Mouse (Mus musculus) gastrocnemius, adult 2 months (tissue): ENCODE measurements around the gene Rcor2. TPM values are rescaled to one million over a fixed set of nuclear protein-coding genes. Genes with fewer than 3 reads are reported as not detected.

Experiments
- DNase-seq: peaks from one replicate; pipeline ENCODE4 v3.0.0; 2022
- H3K27ac ChIP-seq: fragments of 200-600 bp; 2 replicates; pipeline ENCODE4 v1.8.1; 2022; ENCODE audit warnings: mild to moderate bottlenecking
- H3K4me3 ChIP-seq: fragments of 200-600 bp; 2 replicates; pipeline ENCODE4 v1.8.1; 2022; ENCODE audit warnings: mild to moderate bottlenecking, moderate library complexity
- CTCF ChIP-seq: fragments of 200-600 bp; IDR thresholded peaks from 2 replicates; pipeline ENCODE4 v1.8.1; 2022; ENCODE audit warnings: antibody characterized with exemption, mild to moderate bottlenecking, moderate library complexity
- intact Hi-C: fragments of 180-260 bp; cut with DNase I; formaldehyde crosslinking; loops from one replicate; pipeline ENCODE4 v1.15.1; 2025
- total RNA-seq, 2 experiments: library from RNA; stranded (reverse); gene quantifications; 2 replicates each; pipeline ENCODE4 v1.2.3; 2021

Gene Rcor2
- total RNA-seq, 2 experiments from 2014 or later: 1.6 to 2.0 TPM

DNA sequence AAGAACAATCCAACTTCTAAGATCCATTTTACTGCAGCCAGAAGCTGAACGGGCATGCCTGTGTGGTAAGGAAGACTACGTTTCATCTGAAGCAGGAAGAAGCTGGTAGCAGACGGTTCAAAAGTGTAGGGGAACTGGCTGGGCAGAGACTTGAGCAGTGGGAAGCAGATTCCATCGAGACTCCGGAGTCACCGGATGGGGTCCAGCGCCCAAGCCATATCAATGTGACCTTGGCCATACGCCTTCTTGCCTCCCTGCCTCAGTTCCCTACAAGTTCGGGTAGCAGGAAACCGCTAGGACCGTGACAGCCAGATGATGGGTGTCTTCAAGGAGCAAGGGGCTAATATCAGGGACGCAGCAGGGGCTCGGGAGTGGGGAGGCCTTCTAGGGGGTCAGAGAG lies 26.8 kb upstream of the Rcor2 start:
- no peak for DNase-seq

DNA sequence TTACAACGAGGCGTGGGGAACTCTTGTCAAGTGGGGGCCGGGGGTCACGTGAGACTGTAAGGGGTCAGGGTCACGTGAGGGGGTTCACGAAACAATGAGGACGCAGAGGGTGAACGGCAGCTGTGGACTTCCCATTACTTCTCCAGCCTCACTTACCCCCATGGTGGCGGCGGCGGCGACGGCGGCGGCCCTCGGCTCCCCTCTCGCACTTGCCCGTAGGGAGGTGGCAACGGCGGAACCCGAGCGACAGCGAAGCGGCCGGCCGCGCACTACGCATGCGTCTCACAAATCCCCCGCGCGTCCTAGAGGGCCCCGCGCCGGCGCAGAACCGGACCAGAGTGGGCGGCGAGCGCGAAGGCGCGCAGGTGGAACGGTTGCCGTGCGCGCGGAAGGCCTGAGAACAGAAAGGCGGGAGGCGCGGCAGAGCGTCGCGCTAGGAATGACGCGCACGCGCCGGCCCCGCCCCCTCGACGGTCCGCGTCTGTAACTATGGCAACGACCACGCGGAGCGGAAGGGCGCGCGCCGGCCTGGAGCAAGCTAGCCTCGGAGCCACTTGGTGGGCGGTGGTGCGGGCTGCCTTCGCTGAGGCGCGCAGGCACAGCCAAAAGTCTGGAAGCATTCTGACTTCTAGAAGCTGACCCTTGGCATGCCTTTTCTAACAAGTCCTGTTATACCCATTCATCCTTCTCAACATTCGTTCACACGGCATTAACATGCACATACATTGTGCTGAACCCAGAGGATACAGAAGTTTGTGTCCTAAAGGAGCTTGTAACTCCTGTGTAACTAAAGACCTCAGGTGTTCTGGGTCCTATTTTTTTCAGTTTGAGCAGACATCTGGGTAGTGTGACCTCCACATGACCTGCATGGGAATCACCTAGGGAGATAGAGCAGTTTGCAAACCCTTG lies 26.1 kb upstream of the Rcor2 start, which contains the start of gene Naa40:
TSS of gene Naa40 (minus strand) at position 402 of the 909 bp plus-strand sequence.
- Histone ChIP-seq H3K27ac (peak within 1 kb of the TSS; percentile 95), H3K4me3 (peak within 1 kb of the TSS; percentile 88)
- peak; percentile 95 for DNase-seq
- intact Hi-C loops: no loop called here
- TF ChIP-seq CTCF: 0 out of 2 replicates have a peak, but pooled peaks have one; percentile 2

More for the DNA sequence above, 26.8 kb upstream of the Rcor2 start:
- intact Hi-C loops: no loop called here
- Histone ChIP-seq H3K27ac (peak overlapping the region; percentile 95), H3K4me3 (peak overlapping the region; percentile 88)
- no peak for TF ChIP-seq CTCF

DNA sequence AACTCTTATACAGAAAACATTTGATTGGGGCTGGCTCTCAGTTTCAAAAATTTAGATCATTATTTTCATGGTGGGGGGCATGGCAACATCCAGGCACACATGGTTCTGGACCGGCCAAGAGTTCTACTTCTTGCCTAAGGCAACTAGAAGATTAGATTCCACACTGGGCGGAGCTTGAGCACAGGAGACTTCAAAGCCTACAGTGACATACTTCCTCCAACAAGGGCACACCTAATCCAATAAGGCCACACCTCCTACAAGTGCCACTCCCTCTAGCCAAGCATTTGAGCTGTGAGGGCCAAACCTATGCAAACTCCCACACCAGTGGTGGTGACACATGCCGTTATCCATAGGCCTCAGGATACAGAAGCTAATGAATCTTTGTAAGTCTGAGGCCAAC lies 21.1 kb upstream of the Rcor2 start:
- intact Hi-C loops: no loop called here
- no peak overlapping the region for H3K27ac ChIP-seq
- TF ChIP-seq CTCF: no peak
- no peak for DNase-seq
- H3K4me3 ChIP-seq: no peak overlapping the region

- H3K4me3 ChIP-seq: no peak overlapping the region
- DNase-seq: peak; percentile 54
- intact Hi-C loops: no loop called here
- H3K27ac ChIP-seq: no peak overlapping the region
- TF ChIP-seq CTCF: no peak
These were observed 9.2 kb upstream of the Rcor2 start for GRCm38 (mm10) chr19:7257881-7258280.

GRCm38 (mm10) chr19:7261476-7261875 lies 5.6 kb upstream of the Rcor2 start:
- no peak overlapping the region for H3K4me3 ChIP-seq
- DNase-seq: no peak
- no peak for TF ChIP-seq CTCF
- intact Hi-C loops: no loop called here
- H3K27ac ChIP-seq: no peak overlapping the region

GRCm38 (mm10) chr19:7261964-7262363 lies 5.2 kb upstream of the Rcor2 start:
- intact Hi-C loops: no loop called here
- no peak for DNase-seq
- no peak overlapping the region for H3K27ac ChIP-seq
- no peak for TF ChIP-seq CTCF
- H3K4me3 ChIP-seq: no peak overlapping the region

DNA sequence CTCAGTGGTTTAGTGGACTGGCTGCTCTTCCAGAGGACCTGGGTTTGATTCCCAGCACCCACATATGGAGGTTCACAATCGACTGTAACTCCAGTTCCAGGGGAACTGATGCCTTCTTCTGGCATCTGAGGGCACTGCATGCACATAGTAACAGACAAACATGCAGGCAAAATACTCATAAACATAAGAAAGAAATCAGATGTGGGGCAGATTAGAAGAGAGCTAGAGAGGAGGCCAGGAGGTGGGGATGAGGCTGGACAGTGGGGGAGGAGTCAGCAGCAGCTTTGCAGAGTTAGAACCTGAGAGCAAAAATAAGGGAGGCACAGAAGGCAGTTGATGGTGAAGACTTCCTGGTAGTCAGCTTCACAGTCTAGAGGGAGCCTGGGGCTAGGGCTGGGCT lies 4.5 kb upstream of the Rcor2 start:
- DNase-seq: no peak
- TF ChIP-seq CTCF: no peak
- Histone ChIP-seq H3K27ac (no peak overlapping the region), H3K4me3 (no peak overlapping the region)
- intact Hi-C loops: no loop called here

DNA sequence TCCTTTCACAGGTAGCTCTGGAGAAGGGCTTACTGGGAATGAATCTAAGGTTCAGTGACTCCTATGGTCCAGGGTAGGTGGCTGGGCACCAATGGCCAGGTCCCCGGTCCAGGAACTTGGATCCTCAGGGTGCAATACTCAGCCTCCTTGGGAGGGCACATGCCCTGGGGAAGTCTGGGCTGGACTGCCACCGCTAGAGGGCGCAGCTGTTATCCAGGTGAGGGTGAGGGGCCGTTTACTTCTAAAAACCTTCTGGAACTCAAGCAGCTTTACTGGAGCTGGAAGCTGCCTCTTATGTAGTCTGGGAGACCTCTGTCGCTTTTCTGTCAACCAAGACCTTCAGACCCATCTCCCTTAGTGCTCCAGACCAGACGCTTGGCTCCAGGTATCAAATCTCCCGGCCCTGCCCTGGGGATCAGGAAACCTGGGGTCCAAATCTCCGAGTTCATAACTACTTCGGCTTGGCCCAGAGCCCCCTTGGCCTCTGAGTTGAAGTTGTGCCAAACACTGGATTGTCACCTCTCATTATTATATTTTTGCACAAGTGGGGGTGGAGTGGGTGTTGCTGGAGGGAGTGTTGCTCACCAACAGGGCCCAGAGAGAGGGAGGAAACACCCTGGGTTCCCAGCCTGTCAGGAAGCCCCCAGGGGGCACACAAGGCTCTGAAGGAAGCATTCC lies 2.9 kb upstream of the Rcor2 start:
- peak overlapping the region; percentile 7; the same call in 1 of the 2 replicates for H3K4me3 ChIP-seq

DNA sequence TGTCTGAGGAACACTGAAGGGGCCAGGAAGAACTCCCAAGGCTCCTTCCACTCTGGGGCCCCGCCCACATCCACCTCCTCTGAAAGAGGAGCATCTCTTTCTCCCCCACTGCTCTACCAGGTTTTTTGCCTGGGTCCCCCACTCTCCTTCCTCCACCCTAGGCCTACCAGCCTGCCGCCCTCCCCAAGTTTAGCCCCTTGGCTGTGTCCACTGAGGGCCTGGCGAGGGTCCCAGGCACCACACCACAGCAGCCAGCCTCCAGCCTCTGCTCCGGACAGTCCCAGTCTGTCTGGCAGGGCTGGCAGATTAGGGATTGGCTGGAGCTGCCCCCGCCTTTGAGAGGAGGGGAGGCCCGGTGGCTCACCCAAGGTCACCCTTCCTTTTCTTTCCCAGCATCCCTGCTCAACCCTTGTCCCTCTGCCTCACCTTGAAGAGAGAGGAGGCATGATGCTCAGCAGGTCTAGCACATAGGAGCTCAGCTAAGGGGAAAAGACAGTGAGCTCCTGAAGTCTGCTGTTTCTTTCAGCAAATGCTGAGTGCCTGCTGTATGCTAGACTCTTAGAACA lies 2.3 kb upstream of the Rcor2 start:
- TF ChIP-seq CTCF: no peak
- Histone ChIP-seq H3K27ac (peak overlapping the region; percentile 35; the same call in 1 of the 2 replicates), H3K4me3 (no peak overlapping the region)
- intact Hi-C loops: loop anchor here (2.0 kb wide), 1 partner anchor 80 kb away; no protein-coding TSS in a partner anchor
- DNase-seq: peak; percentile 55

More for the DNA sequence above, 2.9 kb upstream of the Rcor2 start:
- peak; percentile 89 for DNase-seq
- H3K27ac ChIP-seq: no peak overlapping the region
- peak; percentile 98 for TF ChIP-seq CTCF
- intact Hi-C loops: loop anchor here (2.0 kb wide), 1 partner anchor 81 kb away; no protein-coding TSS in a partner anchor

- peak overlapping the region; percentile 35 for H3K27ac ChIP-seq
- DNase-seq: no peak
- no peak overlapping the region for H3K4me3 ChIP-seq
- no peak for TF ChIP-seq CTCF
- intact Hi-C loops: loop anchor here (2.0 kb wide), 2 partner anchors 79 to 155 kb away; no protein-coding TSS in a partner anchor
These were observed 1.5 kb upstream of the Rcor2 start for GRCm38 (mm10) chr19:7265478-7266191.

DNA sequence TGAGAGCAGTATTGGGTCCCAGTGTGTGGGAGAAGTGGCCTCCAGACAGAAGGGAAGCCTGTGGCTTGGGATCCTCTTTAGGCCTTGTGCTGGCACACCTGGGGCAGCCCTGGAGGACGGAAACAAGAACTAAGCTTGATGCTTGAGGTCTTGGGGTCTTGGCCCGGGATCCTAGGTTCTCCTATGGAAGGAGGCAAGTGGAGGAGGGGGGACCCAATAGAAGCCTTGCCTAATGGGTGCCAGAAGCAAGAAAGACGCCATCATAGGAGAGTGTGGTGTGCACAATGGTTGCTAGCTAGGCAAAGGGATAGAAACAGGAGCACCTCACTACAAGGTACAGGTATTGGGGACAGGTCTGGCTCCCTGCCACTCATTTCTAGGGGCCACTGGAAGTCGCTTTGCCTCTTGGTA lies 699 bp upstream of the Rcor2 start:
- DNase-seq: no peak
- intact Hi-C loops: loop anchor here (2.0 kb wide), 1 partner anchor 154 kb away; no protein-coding TSS in a partner anchor
- H3K4me3 ChIP-seq: no peak overlapping the region
- no peak for TF ChIP-seq CTCF
- H3K27ac ChIP-seq: peak overlapping the region; percentile 84
